Mouse (Mus musculus) heart, postnatal 0 days (tissue): ENCODE results near the gene Sesn1.

Experiments
- CTCF ChIP-seq: IDR thresholded peaks from 2 replicates; pipeline ENCODE4 v1.5.1; 2016; ENCODE audit warnings: antibody characterized with exemption, control low read depth, low read depth
- EP300 ChIP-seq: IDR thresholded peaks from 2 replicates; pipeline ENCODE4 v1.6.1; 2016; ENCODE audit warnings: antibody characterized with exemption, low read depth

DNA sequence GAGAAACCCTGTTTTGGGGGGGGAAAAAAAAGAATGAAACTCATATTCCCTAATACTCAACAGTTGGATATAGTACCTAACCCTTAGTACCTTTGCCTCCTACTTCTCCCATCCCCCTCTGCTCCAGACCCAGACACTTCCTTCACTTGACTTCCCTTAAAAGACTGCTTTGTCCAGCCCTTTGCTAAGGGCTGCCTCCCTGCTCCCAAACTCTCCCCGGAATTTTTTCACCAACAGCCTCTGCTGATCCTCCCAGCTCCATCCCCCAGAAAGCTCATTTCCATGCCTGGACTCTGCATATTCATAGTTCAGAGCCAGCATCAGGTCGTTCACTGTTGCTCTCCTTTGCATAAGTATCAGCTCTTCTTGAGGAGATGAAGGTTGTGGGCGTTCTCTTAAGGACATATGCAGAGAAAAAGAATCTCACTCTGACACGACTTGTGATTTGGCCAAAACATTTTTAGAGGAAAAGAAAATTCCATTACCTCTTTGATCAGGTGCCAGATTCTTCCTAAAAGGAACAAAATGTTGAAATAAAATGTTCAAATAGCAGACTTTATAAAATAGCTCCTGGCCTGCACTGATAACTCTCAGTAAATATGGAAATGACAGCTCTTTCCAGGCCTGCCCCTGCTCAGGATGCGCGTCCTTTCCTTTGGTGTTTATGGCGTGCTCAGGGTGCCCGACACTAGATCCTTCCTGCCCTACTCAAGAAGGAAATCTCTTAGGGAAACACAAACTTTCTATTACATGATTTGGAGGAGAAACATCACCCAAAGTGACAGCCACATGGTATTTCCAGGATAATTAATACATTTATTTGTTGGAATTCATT is 74.2 kb downstream of the Sesn1 start:
- no peak for TF ChIP-seq CTCF
- TF ChIP-seq EP300, result no peak
